Mouse (Mus musculus): ENCODE data around the gene Bcat2.

The Bcat2 gene

DNA sequence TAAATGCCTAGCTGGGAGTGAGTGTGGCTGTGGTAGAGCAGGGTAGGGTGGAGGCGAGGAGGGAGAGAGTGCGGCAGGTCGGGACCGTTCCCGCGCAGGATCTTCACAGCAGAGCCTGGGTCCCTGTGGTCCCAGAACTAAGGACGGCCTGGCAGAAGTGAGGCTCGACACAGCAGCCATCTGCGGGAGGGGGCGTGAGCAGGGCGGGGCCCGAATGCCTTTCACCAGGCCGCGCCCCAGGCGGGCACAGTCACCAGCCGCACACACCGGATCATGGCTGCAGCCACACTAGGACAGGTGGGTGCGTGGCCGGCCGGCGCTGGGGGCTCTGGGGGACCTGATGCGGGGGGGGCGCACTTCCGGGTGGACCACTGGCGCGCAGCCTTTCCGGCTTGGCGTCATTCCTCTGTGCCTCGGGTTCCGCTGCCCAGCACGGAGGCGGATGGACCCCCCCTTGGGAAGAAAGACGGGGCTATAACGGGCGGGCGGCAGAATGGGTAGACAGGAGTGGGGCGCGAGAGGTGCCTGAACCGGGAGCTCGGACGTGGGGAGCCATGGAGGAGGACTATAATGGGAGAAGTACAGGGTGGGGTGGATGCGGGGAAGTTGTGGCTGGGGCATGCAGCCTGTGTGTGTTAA is at the start of gene Bcat2:
Gene Bcat2, plus strand, starts transcription at position 51 of the 639 bp plus-strand sequence.
- POLR2A ChIA-PET = interaction anchor here in 3 of 4 experiments (0.6 to 46.0 kb wide), 26 partner anchors 12 to 175 kb away, joined by 3 to 1068 read pairs (median 22); partner anchors contain the start of genes Plekha4 (in 3 of the 3), Ppp1r15a (in 3 of the 3), Bax (in 2 of the 3) and Hsd17b14 (in 2 of the 3)

DNA sequence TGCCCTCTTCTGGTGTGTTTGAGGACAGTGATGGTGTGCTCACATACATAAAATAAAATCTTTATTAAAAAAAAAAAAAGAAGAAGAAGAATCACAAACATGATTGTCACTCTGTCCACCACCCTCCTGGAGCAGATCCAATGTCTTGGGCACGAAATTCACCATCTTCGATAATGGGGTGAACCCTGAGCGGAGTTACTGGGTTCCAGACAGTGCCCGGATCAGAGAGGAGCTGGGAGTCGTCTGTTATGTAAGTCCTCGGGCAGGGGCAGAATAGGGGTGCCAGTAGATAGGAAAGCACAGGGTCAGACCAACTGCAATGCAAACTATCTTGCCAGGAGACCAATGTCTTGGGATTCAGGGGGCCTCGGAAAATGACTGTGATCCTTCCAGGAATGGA is 49.3 kb upstream of the Bcat2 start:
- ChIA-PET CTCF (interaction anchor here in 3 of 4 experiments (0.7 to 1.7 kb wide), 6 partner anchors 50 to 171 kb away, joined by 3 to 4 read pairs (median 4); no protein-coding TSS in a partner anchor), POLR2A (interaction anchor here in 3 of 4 experiments (0.6 to 7.9 kb wide), 7 partner anchors 11 to 57 kb away, joined by 4 to 140 read pairs (median 13); partner anchors contain the start of genes Bcat2 (in 1 of the 3), Hsd17b14 (in 1 of the 3) and Nucb1 (in 1 of the 3))

More for the DNA sequence above, at the start of gene Bcat2:
- CTCF ChIA-PET = interaction anchor here in 2 of 4 experiments (0.5 to 1.6 kb wide), 3 partner anchors 19 to 1793 kb away, joined by 3 to 5 read pairs (median 3); no protein-coding TSS in a partner anchor

DNA sequence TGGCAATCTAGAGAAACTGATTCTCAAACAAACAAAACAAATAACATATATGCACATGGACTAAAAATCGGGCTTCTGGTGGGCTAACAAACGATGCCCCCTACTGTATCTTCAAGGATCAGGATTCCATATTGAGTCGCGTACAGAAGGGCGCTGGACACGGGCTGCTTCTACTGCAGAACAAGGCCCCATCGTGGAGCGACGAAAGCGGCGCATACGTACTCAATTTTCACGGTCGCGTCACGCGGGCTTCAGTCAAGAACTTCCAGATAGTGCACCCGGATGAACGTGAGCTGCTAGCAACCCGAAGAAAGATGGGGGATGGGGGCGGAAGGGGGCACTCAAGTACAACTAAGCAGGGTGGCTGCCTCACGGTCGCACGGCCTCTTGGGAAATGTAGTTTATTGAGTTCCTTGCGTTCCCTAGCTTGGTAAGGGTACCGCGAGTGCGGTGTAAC is 48.2 kb upstream of the Bcat2 start:
- CTCF ChIA-PET = interaction anchor here in 3 of 4 experiments (0.5 to 1.7 kb wide), 28 partner anchors 8 to 918 kb away, joined by 3 to 11 read pairs (median 4); partner anchors contain the start of genes Bax (in 1 of the 3), Dhdh (in 1 of the 3), Gys1 (in 1 of the 3) and Nucb1 (in 1 of the 3)

DNA sequence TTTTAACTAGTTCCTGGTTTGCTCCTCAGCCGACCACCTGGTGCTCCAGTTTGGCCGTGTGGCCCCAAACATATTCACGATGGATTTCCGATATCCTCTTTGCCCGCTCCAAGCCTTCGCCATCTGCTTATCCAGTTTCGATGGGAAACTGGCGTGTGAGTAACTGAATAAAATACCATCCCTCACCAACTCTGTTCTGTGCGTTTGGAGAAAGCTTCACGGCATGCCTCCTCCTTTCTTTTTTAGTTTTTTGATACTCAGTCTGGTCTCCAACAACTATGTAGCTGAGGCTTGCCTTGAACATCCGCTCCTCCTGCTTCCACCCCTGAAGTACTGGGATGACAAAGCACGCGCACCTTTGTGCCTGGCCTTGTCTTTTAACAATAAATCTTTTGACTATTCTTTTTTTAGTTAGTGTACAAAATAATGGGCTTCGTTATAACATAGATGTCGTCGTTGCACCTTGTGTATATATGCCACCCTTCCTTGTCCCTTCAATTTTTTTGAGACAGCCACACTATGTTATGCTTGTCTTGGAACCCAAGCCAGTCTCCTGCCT is 47.7 kb upstream of the Bcat2 start:
- POLR2A ChIA-PET = interaction anchor here (0.6 to 7.9 kb wide), 61 partner anchors 8 to 468 kb away, joined by 3 to 140 read pairs (median 5); partner anchors contain the start of genes Bax (in 4 of the 4), Bcat2 (in 2 of the 4), Dhdh (in 2 of the 4) and Ftl1 (in 2 of the 4)
- CTCF ChIA-PET = interaction anchor here (0.5 to 1.7 kb wide), 30 partner anchors 8 to 918 kb away, joined by 3 to 11 read pairs (median 4); partner anchors contain the start of genes Bax (in 1 of the 4), Dhdh (in 1 of the 4), Gys1 (in 1 of the 4) and Nucb1 (in 1 of the 4)

More for the DNA sequence above, 48.2 kb upstream of the Bcat2 start:
- POLR2A ChIA-PET = interaction anchor here (0.6 to 7.9 kb wide), 59 partner anchors 8 to 467 kb away, joined by 3 to 140 read pairs (median 5); partner anchors contain the start of genes Bax (in 3 of the 4), Bcat2 (in 2 of the 4), Dhdh (in 2 of the 4) and Ftl1 (in 2 of the 4)

DNA sequence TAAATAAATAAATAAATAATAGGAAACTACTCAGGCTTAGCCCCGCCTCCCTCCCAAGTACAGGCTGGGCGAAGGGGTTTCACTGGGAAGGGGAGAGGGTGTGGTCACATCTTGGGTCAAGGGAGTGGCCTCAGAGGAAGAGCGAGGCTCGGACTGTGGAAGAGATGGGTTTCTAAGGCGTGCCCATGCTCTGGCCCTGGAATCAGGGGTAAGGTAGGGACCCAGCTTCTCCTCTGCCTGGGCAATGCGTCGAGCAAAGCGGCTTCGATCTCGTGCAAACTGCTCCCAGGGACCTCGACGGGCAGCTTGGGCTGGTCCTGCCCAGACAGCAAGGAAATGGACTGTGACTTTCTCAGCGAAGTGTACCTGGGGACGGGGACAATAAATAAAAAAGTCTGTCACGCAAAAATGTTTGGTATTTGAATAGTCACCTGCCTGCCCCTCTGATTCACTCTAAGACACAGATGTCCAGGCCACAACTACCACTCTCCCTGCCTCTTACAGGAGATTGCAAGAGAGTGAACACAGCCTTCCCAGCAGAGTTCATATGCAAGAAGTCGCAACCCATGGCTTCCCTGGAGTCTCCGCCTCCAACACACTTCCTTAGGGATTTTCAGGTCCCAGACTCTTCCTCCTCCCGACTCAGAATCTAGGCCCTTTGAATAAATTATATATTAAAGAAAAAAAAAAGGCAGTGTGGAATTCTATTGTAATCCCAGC is 46.8 kb upstream of the Bcat2 start:
- ChIA-PET CTCF (interaction anchor here in 2 of 4 experiments (1.2 to 1.5 kb wide), 3 partner anchors 15 to 57 kb away, joined by 3 to 4 read pairs (median 3); partner anchors contain the start of gene Bax (in 1 of the 2)), POLR2A (interaction anchor here (0.7 to 7.9 kb wide), 43 partner anchors 8 to 469 kb away, joined by 3 to 140 read pairs (median 6); partner anchors contain the start of genes Bax (in 4 of the 4), Bcat2 (in 2 of the 4), Hsd17b14 (in 2 of the 4) and Dhdh (in 1 of the 4))

DNA sequence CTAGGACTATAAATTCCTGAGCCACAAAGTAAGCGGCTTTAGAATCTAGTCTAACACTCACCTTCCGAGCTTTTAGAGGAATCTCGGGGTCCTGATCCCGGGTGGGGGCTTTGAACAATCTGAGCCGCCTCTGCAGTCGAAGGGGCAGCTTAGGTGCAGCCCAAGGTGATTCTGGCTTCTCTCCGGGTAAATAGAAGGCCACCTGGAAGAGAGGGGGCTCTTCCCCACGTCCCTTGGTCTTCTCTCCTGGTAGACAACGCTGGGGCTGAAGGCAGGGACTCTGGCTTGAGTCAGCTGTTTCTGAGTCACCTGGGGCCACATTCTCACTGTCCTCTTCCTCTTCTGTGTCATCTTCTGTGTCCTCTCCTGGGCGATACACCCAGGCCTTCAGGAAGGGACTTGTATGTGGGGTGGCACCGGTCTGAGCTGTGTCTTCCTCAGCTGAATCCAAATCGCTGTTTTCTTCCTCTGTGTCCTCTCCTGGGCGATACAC is 46.2 kb upstream of the Bcat2 start:
- ChIA-PET CTCF (no interaction called here), POLR2A (interaction anchor here (0.7 to 7.9 kb wide), 29 partner anchors 9 to 255 kb away, joined by 3 to 140 read pairs (median 14); partner anchors contain the start of genes Bax (in 2 of the 4), Bcat2 (in 2 of the 4), Hsd17b14 (in 2 of the 4) and Dhdh (in 1 of the 4))

DNA sequence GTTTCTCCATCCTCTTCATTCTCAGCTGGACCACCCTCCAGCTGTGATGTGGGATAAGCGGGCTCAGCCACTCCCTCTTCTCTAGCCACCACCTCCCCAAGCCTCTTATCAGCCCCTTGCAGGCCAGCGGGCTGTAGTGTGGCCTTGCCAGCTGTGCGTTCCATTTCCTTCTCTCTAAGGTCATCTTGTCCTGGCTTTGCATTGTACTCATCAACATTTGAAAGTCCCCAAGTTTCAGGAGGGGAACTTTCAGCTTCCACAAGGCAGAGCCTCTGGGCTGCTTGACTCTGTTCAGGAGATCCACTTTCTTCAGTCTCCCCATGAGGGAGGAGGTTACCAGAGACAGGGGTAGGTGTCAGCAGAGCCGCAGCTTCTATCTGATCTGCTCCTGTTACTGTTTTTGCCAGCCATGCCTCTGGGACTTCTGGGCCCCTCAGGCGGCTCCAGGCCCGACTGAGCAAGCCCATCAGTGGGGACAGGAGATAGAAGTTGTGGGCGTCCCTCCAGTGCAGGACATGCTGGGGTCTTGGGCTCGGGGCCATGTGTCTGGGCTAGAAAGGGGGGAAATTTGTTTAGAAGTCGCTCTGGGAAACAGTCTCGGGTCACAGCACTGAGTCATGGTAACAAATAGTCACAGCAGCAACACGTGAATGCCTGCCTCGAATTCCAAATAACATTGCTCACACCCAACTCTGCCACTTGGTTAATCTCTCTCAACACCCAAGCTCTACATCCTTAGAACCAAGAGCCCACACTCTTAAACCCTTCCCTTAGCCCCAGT is 44.9 kb upstream of the Bcat2 start:
- POLR2A ChIA-PET = interaction anchor here (0.5 to 7.9 kb wide), 87 partner anchors 8 to 797 kb away, joined by 3 to 140 read pairs (median 7); partner anchors contain the start of genes Bax (in 3 of the 4), Hsd17b14 (in 3 of the 4), Bcat2 (in 2 of the 4) and Ftl1 (in 2 of the 4)

DNA sequence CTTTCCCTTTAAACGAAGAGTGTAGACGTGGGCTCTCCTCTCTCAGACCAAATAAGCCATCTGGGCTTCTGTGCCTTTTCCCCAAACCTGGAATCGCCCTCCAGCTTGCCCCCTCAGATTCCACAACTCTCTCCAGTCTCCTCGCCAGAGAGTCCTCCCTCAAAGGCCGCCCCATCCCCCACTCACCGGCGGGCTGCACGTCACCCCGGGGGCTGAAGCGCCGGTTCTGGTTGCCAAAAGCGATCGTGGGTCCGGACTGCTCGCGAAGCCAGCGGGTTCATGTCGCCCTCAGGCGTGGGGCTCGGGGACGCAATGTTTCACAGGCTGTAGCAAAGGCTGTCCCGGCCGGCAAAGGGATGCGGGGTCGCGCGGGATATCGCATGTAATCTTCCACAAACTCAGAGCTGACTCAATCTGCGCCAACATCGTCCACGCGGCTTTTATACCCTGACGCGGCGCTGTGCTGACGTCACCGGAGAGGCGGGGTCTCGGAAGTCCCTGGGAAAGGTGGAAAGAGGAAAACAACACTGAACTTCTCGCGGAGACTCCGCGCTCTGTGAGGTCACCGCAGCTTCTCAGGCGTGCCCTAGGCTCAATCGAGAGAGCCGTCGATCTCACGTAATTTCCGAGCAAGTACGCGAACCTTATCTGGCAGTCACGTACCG is 44.0 kb upstream of the Bcat2 start, which contains the start of the genes Ppp1r15a and Plekha4:
Gene Ppp1r15a, minus strand, starts transcription at position 460 of the 665 bp plus-strand sequence.
Gene Plekha4, plus strand, starts transcription at position 522 of the 665 bp plus-strand sequence.
- POLR2A ChIA-PET = interaction anchor here (0.6 to 7.9 kb wide), 166 partner anchors 8 to 828 kb away, joined by 3 to 140 read pairs (median 5); partner anchors contain the start of genes Ftl1 (in 4 of the 4), Bax (in 3 of the 4), Bcat2 (in 3 of the 4) and Fut1 (in 3 of the 4)

More for the DNA sequence above, 44.9 kb upstream of the Bcat2 start:
- CTCF ChIA-PET = interaction anchor here in 2 of 4 experiments (0.5 to 1.3 kb wide), 6 partner anchors 10 to 259 kb away, joined by 3 read pairs; partner anchors contain the start of gene Tulp2 (in 1 of the 2)

DNA sequence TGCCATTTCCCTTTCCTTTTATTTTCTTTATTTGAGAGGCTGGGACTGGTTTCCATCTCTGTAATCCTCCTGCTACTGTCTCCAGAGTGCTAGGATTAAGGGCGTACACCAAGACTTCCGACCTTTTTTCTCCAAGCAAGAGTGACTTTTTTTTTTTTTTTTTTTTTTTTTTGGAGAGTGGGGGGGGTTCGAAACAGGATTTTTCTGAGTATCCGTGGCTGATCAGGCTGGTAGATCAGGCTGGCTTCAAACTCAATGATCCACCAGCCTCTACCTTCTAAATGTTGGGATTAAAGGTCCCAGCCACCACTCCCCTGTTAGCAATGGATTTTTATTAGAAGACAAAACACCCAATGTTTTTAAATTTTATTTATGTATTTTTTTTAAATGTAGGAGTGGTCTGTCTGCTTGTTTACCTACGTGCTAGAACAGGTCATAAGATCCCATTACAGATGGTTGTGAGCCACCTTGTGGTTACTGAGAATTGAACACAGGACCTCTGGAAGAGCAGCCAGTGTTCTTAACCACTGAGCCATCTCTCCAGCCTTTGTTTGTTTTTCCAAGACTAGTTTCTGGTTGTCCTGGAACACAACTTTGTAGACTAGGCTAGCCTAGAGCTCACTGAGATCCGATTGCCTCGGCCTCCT is 43.4 kb upstream of the Bcat2 start:
- CTCF ChIA-PET = interaction anchor here in 3 of 4 experiments (0.6 to 1.3 kb wide), 9 partner anchors 10 to 67 kb away, joined by 3 to 9 read pairs (median 3); no protein-coding TSS in a partner anchor
- POLR2A ChIA-PET = interaction anchor here (0.6 to 7.9 kb wide), 155 partner anchors 8 to 825 kb away, joined by 3 to 140 read pairs (median 5); partner anchors contain the start of genes Ftl1 (in 4 of the 4), Bax (in 3 of the 4), Bcat2 (in 3 of the 4) and Fut1 (in 3 of the 4)

More for the DNA sequence above, 44.0 kb upstream of the Bcat2 start, which contains the start of the genes Ppp1r15a and Plekha4:
- CTCF ChIA-PET = interaction anchor here in 2 of 4 experiments (0.6 to 1.3 kb wide), 11 partner anchors 9 to 67 kb away, joined by 3 to 9 read pairs (median 3); partner anchors contain the start of gene Tulp2 (in 1 of the 2)

DNA sequence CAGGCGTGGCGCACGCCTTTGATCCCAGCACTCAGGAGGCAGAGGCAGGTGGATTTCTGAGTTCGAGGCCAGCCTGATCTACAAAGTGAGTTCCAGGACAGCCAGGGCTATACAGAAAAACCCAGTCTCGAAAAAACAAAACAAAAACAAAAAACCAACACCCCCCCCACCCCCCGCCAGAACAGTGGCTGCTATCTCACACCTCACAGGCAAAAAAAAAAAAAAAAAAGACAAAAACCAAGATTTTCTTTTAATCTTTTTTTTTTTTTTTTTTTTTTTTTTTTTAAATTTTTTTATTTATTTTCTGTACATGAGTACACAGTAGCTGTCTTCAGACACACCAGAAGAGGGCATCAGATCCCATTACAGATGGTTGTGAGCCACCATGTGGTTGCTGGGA is 42.8 kb upstream of the Bcat2 start:
- ChIA-PET POLR2A (interaction anchor here in 3 of 4 experiments (0.6 to 7.9 kb wide), 41 partner anchors 8 to 194 kb away, joined by 3 to 140 read pairs (median 12); partner anchors contain the start of genes Hsd17b14 (in 3 of the 3), Bax (in 2 of the 3), Bcat2 (in 2 of the 3) and Fut1 (in 2 of the 3)), CTCF (interaction anchor here in 2 of 4 experiments (0.6 to 1.2 kb wide), 3 partner anchors 9 to 23 kb away, joined by 3 to 4 read pairs (median 4); no protein-coding TSS in a partner anchor)

DNA sequence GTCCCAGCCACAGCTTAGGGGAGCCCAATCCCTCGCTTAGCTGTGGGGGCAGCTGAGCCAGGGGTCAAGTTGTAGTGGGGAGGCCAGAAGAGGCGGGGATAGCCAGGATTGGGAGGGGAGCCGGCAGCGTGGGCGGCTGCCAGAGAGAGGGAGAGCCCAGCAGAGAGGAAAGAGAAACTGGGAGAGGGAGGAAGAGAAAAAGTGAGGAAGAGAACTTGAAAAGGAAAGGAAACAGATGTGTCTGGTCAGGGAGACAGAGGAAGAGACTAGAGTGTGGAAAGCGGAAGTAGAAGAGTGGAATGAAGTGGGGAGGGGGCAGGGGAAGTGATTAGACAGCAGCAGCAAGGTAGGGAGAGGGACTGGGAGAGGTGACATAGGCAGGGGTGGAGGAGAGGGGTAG is 40.5 kb upstream of the Bcat2 start:
- ChIA-PET CTCF (interaction anchor here in 2 of 4 experiments (0.5 to 2.4 kb wide), 3 partner anchors 60 to 403 kb away, joined by 3 to 6 read pairs (median 3); no protein-coding TSS in a partner anchor), POLR2A (interaction anchor here in 3 of 4 experiments (0.7 to 5.5 kb wide), 15 partner anchors 8 to 225 kb away, joined by 3 to 56 read pairs (median 5); partner anchors contain the start of gene Ftl1 (in 1 of the 3))

DNA sequence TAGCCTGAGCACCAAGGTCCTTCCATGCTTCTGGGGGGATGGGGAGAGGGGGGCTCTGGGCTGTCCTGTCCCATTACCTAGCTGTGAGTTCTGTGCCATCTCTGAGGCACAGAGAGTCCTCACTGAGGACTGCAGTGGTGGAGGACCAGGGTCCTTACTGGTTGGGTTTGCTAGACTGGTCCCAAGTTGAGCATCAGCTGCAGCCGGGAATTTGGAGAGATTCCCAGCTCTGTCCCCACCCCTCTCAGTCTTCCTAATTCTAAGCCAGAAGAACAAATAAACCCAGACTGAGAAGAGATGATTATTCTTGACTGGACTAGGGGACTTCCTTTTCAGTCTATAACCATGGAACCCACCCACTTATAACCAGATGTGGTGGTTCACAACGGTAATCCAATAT is 39.3 kb upstream of the Bcat2 start:
- ChIA-PET POLR2A (interaction anchor here in 3 of 4 experiments (1.0 to 1.3 kb wide), 10 partner anchors 8 to 71 kb away, joined by 3 to 6 read pairs (median 4); partner anchors contain the start of genes Ftl1 (in 1 of the 3) and Nucb1 (in 1 of the 3)), CTCF (interaction anchor here in 3 of 4 experiments (0.7 to 1.0 kb wide), 3 partner anchors 9 to 308 kb away, joined by 3 to 9 read pairs (median 4); no protein-coding TSS in a partner anchor)

DNA sequence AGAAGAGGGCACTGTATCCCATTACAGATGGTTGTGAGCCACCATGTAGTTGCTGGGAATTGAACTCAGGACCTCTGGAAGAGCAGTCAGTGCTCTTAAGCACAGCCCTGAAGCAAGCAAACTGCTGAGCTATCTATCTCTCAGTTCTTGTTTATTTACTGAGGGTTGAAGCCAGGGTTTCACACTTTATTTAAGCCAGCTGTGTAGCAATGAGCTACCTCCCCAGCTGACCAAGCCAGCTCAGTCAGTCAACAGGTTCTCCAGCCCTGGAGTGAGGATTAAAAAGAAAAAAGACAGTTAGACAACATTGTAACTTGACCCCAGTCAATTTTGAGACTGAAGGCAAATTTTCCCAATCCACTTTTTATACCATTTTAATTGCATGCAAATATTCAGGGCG is 34.3 kb upstream of the Bcat2 start:
- ChIA-PET POLR2A (interaction anchor here in 3 of 4 experiments (0.6 to 3.2 kb wide), 19 partner anchors 9 to 181 kb away, joined by 3 to 20 read pairs (median 4); partner anchors contain the start of genes Plekha4 (in 3 of the 3), Ppp1r15a (in 3 of the 3) and Ftl1 (in 1 of the 3)), CTCF (interaction anchor here (0.5 to 1.1 kb wide), 9 partner anchors 8 to 169 kb away, joined by 3 to 10 read pairs (median 4); partner anchors contain the start of gene Ppfia3 (in 1 of the 4))

DNA sequence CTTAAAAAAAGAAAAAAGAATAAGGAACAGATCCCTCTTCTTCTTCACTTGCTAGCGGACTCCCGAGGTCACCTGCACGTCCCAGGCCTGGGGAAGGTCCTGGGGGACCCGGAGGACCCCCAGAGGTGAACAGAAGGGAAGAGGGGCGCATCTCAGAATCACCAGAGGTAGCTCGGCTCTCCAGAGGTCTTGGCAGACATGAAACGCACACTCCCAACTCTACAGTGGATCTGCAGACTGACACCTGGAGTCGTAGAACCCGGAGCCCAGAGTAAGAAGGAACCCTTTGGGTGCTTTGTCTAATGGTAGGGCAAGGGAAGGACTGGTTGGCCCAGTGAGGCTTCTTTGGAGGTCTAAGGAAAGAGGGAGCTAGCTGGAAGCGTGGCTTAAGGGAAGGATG is 32.4 kb upstream of the Bcat2 start:
- CTCF ChIA-PET = interaction anchor here in 3 of 4 experiments (0.7 to 1.5 kb wide), 5 partner anchors 51 to 102 kb away, joined by 3 to 7 read pairs (median 3); no protein-coding TSS in a partner anchor
- POLR2A ChIA-PET = interaction anchor here in 3 of 4 experiments (0.7 to 6.1 kb wide), 14 partner anchors 11 to 172 kb away, joined by 3 to 79 read pairs (median 5); partner anchors contain the start of genes Plekha4 (in 3 of the 3), Ppp1r15a (in 3 of the 3), Ftl1 (in 2 of the 3) and Hsd17b14 (in 1 of the 3)

Data from embryonic stem cell, embryonic (primary cell).